Mouse (Mus musculus): Measurements from ENCODE around the gene Misp. TPM values are rescaled to one million over a fixed set of nuclear protein-coding genes. Genes with fewer than 3 reads are reported as not detected.

Gene Misp
- polyA plus RNA-seq, 1 experiment from 2014 or later: 3.1 TPM

DNA sequence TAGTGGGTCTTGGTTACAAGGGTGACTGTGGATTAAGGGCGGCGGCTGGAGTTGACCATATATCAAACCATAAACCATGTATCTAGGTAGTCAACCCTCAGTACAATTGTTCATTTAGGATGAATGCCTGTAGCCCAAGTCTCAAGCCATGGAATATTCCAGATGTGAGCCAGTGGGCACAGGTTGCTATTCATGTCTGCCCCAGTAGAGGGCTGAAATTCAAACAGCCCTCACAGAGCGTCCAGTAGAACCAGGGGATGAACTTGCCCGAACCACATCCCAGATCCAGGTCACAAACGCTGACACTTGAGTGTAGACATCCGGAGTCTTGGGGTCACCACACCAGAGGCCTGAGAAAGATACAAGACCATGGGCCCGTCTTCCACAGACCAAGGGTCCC, 37.7 kb upstream of the Misp start:
- peaks cover 30% of the 10 kb centered on the region for H3K27me3 ChIP-seq
- H3K4me2 ChIP-seq (replicated peaks): no peak overlapping the region
- H3K9ac ChIP-seq: no peak overlapping the region
- no peak overlapping the region for H3K27ac ChIP-seq
- H3K4me1 ChIP-seq: peaks cover 13% of the 10 kb centered on the region
- ATAC-seq (ENCODE audit: insufficient number of reproducible peaks, insufficient read depth, low FRiP score, low TSS enrichment): no peak
- 68% methylated on average over 7 of the region's 7 CpGs for WGBS
- no peaks in the 10 kb centered on the region for H3K36me3 ChIP-seq
- H3K4me3 ChIP-seq: no peak overlapping the region
- H3K9me3 ChIP-seq: no peaks in the 10 kb centered on the region

DNA sequence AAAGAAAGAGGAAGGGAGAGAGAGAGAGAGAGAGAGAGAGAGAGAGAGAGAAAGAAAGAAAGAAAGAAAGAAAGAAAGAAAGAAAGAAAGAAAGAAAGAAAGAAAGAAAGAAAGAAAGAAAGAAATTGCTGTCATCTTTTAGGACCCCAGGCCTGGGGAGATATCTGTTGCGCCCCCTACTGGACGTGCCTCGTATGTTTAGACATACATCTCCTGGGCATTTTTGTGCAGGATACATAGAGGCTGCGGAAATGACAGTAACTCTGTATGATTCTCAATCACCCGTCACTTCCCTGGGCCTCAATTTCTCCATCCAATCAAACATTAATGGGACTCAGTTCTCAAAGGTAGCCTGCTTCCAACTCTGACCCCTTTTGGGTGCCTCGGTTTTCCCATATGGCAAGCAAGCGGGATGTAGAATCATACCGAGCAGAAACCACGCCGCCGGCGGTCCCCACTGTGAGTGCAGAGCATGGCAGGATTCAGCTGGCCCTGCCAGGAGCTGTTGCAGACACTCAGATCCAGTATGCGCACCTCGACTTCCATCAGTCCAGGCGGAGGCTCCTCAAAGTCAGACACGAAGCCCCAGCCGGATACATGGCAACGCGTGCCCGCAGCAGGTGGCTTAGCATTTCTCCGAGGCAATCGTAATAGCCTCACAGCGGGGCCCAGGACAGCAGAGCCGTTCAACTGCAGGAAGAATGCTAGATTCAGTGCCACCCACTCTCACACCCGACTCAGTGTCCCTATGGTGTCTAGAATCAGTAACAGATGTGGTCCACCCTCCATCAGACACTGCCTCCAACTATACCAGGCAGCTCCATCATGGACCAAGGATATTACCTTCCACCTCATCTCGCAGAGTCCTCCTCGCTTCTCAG, 36.6 kb upstream of the Misp start:
- no peak overlapping the region for H3K4me2 ChIP-seq (replicated peaks)
- ATAC-seq (ENCODE audit: insufficient number of reproducible peaks, insufficient read depth, low FRiP score, low TSS enrichment): no peak
- no peak overlapping the region for H3K27ac ChIP-seq
- H3K27me3 ChIP-seq: peaks cover 19% of the 10 kb centered on the region
- H3K4me3 ChIP-seq: no peak overlapping the region
- H3K4me1 ChIP-seq: peaks cover 12% of the 10 kb centered on the region
- WGBS: 36% methylated on average over 27 of the region's 27 CpGs
- no peaks in the 10 kb centered on the region for H3K9me3 ChIP-seq
- H3K36me3 ChIP-seq: no peaks in the 10 kb centered on the region
- H3K9ac ChIP-seq: no peak overlapping the region; the same call in 1 of the 2 replicates

DNA sequence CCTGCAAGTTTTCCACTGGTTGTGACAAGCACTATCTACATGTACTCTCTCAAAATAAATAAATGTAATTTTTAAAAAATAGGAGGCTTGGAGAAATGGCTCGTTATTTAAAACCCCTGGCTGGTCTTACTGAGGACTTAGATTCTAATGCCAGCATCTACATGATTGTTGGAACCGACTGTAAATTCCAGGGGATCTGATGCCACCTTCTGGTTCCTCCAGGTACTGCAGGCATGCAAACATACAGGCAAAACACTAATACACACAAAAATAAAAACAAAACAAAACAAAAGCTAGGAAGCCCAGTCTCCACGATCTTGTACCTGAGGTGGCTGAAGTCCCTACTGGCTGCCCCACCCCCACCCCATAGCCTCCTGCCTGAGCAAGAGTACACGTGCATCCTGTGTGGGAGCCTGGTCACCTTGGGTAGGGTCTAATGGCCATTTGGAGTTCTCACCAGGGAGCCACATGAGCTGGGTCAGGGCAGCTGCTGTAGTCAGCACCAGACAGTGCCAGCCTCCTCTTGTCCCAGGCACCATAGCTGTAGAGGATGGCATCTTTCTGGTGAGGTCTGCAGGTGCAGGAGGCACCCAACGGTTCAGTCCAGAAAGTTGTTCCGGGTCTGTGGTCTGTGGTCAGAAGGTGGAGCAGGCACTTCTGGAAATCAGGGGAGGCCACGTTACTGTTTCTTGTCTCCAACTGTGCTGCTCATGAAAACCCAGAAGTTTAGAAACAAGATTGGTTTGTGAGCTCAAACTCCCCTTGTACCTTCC, 32.2 kb upstream of the Misp start:
- no peak overlapping the region for H3K4me2 ChIP-seq (replicated peaks)
- H3K4me1 ChIP-seq: no peaks in the 10 kb centered on the region
- ATAC-seq (ENCODE audit: insufficient number of reproducible peaks, insufficient read depth, low FRiP score, low TSS enrichment): no peak
- H3K27me3 ChIP-seq: no peaks in the 10 kb centered on the region
- no peak overlapping the region for H3K4me3 ChIP-seq
- no peaks in the 10 kb centered on the region for H3K9me3 ChIP-seq
- H3K27ac ChIP-seq: no peak overlapping the region
- no peak overlapping the region for H3K9ac ChIP-seq
- no peaks in the 10 kb centered on the region for H3K36me3 ChIP-seq
- WGBS: 33% methylated on average over 7 of the region's 7 CpGs

DNA sequence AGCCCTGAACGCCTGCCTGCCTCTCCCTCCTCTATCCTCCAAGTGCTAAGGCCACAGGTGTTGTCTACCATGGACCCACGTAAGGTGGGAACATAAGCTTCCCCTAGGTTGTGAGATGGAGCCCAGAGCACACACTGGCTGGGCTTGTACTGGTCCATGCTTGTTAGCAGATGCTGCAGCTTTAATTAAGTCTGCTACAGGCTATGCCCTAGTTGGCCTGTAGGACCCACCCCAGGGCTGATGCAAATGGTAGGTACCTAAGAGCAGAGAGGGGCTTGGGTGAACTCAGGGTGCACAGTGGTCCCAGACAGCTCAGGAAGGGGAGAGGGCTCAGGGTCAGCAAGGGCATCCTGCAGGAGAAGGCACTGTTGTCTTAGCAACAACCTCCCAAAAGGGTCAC, 31.2 kb upstream of the Misp start:
- WGBS: 59% methylated on average over 2 of the region's 2 CpGs

DNA sequence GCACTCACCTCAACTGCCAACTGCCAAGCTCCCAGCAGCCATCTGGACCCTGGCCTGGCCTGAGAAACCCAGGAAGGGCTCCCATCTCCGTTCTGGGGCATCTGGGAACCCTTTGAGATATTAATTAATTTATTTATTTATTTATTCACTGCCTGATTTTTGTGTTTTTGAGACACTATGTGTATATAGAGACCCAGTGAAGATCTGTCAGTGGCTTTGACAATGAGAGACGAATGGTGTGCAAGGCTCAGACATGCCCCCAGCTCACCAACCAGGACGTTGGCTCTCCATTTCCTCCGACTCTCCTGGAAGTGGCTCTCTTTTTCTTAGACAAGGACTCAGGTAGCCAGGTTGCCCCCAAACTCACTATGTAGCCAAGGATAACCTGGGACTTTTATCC, 29.9 kb upstream of the Misp start, which contains the start of gene Prss57:
Gene Prss57, minus strand, starts transcription at position 101 of the 400 bp plus-strand sequence.
- Histone ChIP-seq H3K4me3 (no peak within 1 kb of the TSS), H3K9me3 (no peaks in the 10 kb centered on the region), H3K27me3 (no peaks in the 10 kb centered on the region), H3K36me3 (0 out of 2 replicates have a peak, but pooled peaks cover 2% of the 10 kb centered on the region), H3K4me1 (peaks cover 10% of the 10 kb centered on the region), H3K4me2 (replicated peaks) (no peak within 1 kb of the TSS), H3K27ac (no peak within 1 kb of the TSS), H3K9ac (no peak within 1 kb of the TSS)
- WGBS: 87% methylated on average over 4 of the region's 4 CpGs
- no peak for ATAC-seq (ENCODE audit: insufficient number of reproducible peaks, insufficient read depth, low FRiP score, low TSS enrichment)

More for the DNA sequence above, 31.2 kb upstream of the Misp start:
- Histone ChIP-seq H3K27ac (no peak overlapping the region), H3K4me1 (peaks cover 4% of the 10 kb centered on the region), H3K9ac (no peak overlapping the region), H3K36me3 (no peaks in the 10 kb centered on the region), H3K4me2 (replicated peaks) (no peak overlapping the region), H3K9me3 (no peaks in the 10 kb centered on the region), H3K4me3 (no peak overlapping the region), H3K27me3 (no peaks in the 10 kb centered on the region)
- ATAC-seq (ENCODE audit: insufficient number of reproducible peaks, insufficient read depth, low FRiP score, low TSS enrichment): no peak

DNA sequence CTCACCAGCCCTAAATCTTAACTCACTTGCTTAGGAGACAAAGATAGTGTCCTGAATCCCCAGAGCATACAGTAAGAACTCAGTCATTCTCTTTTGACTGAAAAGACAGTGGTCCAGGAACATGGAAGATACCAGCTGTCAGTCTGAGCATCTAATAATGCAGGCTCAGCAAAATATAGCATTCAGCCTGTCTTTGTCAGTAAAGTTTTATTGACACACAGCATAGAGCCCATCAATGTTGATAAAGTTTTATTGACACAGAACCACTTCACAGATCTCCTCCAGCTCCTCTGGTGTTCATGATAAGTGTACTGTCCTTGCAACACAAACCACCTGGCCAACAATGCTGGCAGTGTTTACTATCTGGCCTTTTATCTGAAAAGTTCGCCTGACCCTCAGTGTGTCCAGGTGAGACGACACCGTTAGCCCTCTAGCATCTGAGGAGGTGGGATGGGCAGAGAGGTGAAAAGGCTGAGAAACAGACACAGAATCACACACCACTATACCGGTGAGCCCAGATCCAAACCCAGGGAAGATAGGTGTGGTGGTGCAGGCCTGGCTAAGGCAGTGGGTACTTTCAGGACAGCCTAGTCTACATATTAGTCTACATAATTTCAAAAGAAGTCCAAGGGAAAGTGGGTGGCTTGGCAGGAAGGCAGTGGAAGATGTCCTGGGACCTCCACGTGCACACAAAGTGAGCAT, 28.3 kb upstream of the Misp start:
- H3K27me3 ChIP-seq: no peaks in the 10 kb centered on the region
- H3K27ac ChIP-seq: no peak overlapping the region

DNA sequence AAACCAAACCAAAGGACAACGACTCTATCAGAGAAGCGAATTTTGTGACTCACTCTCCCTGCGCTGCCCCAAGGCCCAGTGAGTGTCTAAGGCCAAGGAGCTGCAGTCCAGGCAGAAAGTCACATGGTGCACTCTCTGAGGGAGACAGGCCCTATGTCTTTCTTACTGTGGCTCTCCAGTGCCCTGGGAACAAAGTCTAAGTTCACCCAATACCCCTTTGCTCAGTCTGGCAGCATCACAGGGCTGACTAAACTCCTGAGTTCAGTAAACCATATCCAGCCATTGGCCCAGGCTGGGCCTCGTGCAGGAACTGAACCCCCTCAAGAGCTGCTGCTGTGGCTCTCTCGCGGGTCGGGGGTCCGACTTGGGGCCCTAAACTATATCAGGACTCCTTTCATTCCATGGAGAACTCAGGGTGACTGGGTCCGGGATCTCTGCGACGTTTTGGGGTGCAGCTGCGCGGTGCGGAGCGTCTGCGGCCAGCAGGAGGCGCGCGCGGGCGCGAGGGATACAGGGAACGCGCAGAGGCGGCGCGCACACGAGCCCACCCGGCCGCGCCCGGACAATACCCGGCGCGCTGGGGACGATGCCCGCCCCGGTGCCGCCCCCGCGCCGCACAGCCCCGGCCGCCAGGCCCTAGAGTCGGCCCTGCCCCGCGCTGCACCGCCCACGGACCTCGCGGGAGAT, 27.6 kb upstream of the Misp start, which contains the start of gene Palm:
Gene Palm, plus strand, starts transcription at position 522 of the 687 bp plus-strand sequence.
- Histone ChIP-seq H3K9me3 (no peaks in the 10 kb centered on the region), H3K9ac (peak within 1 kb of the TSS; percentile 84), H3K27me3 (no peaks in the 10 kb centered on the region), H3K4me3 (peak within 1 kb of the TSS; percentile 75), H3K4me2 (replicated peaks) (peak within 1 kb of the TSS; percentile 81), H3K27ac (peak within 1 kb of the TSS; percentile 87), H3K36me3 (0 out of 2 replicates have a peak, but pooled peaks cover 2% of the 10 kb centered on the region), H3K4me1 (peaks cover 14% of the 10 kb centered on the region)
- ATAC-seq (ENCODE audit: insufficient number of reproducible peaks, insufficient read depth, low FRiP score, low TSS enrichment): peak; percentile 49; the same call in 1 of the 2 replicates
- 6% methylated on average over 51 of the region's 51 CpGs for WGBS

More for the DNA sequence above, 28.3 kb upstream of the Misp start:
- no peak overlapping the region for H3K4me3 ChIP-seq
- WGBS: 82% methylated on average over 5 of the region's 5 CpGs
- H3K9ac ChIP-seq: 0 out of 2 replicates have a peak overlapping the region, but pooled peaks have one; percentile 84
- H3K4me1 ChIP-seq: peaks cover 14% of the 10 kb centered on the region
- no peak for ATAC-seq (ENCODE audit: insufficient number of reproducible peaks, insufficient read depth, low FRiP score, low TSS enrichment)
- 0 out of 2 replicates have a peak, but pooled peaks cover 2% of the 10 kb centered on the region for H3K36me3 ChIP-seq
- H3K4me2 ChIP-seq (replicated peaks): 0 out of 2 replicates have a peak overlapping the region, but pooled peaks have one; percentile 81
- no peaks in the 10 kb centered on the region for H3K9me3 ChIP-seq

DNA sequence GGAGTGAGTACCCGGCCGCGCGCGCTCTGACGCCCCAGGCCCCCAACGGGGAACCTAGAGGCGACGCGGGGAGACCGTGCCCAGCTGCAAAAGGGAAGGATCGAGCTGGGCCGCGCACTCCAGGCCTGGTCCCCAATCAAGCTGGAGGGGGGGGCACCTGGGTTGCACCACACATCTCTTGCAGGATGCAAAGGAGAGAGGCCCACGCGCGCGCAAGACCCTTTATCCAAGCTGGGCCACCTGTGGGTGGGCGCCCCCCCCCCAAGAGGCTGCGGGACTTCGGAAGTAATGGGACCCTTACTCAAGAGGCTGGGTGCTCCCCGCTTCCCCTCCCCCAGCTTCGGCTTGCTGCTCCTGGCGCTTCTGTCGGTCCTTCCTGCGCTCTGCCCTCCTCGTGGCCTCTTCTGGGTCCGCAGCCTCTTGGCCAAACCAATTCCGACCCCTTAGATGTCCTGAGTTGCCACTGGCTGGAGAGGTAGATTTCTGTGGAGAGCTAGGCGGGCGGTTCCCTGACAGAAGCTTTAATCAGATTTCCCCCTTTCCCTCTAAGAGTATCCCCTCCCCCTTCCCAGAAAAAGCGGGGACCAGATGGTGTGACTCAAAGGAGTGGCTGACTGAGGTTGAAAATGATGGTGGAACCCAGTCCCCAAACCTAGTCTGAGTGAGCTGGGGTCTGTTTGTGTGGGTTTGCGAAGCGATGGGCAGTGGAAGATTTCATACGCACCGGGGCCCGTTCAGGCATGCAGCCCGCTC, 26.9 kb upstream of the Misp start:
- Histone ChIP-seq H3K4me3 (peak overlapping the region; percentile 75), H3K4me1 (peaks cover 14% of the 10 kb centered on the region), H3K27ac (peak overlapping the region; percentile 87), H3K9me3 (no peaks in the 10 kb centered on the region), H3K36me3 (0 out of 2 replicates have a peak, but pooled peaks cover 2% of the 10 kb centered on the region), H3K27me3 (no peaks in the 10 kb centered on the region), H3K9ac (peak overlapping the region; percentile 84), H3K4me2 (replicated peaks) (peak overlapping the region; percentile 81)
- ATAC-seq (ENCODE audit: insufficient number of reproducible peaks, insufficient read depth, low FRiP score, low TSS enrichment): peak; percentile 32
- WGBS: under 1% methylated on average over 34 of the region's 38 CpGs

DNA sequence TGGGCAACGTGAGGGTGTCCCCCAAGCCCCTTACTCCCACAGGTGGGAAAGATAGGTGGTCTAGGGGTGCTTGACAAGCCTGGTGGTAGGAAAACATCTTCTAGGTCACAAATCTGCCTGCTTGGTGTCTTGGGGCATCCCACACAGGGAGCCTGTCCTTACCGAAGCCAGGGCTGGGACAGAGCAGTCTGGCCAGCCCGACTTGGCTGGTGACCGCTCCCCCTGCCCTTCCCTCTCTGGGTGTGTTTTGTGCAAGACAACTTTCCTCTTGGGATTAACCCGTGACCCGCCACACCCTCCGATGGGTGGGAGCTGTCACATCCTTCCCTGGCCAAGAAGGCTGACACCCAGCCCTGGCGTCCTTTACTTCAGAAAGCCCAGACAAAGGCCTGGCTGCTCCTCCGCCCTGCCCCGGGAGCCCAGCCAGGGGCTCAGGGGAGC, 26.3 kb upstream of the Misp start:
- 7% methylated on average over 10 of the region's 10 CpGs for WGBS
- H3K4me1 ChIP-seq: peaks cover 14% of the 10 kb centered on the region
- H3K4me3 ChIP-seq: peak overlapping the region; percentile 75
- H3K9ac ChIP-seq: peak overlapping the region; percentile 84
- peak overlapping the region; percentile 81 for H3K4me2 ChIP-seq (replicated peaks)
- peak; percentile 16; the same call in 1 of the 2 replicates for ATAC-seq (ENCODE audit: insufficient number of reproducible peaks, insufficient read depth, low FRiP score, low TSS enrichment)
- peak overlapping the region; percentile 87 for H3K27ac ChIP-seq
- H3K36me3 ChIP-seq: 0 out of 2 replicates have a peak, but pooled peaks cover 2% of the 10 kb centered on the region
- no peaks in the 10 kb centered on the region for H3K9me3 ChIP-seq
- H3K27me3 ChIP-seq: no peaks in the 10 kb centered on the region

DNA sequence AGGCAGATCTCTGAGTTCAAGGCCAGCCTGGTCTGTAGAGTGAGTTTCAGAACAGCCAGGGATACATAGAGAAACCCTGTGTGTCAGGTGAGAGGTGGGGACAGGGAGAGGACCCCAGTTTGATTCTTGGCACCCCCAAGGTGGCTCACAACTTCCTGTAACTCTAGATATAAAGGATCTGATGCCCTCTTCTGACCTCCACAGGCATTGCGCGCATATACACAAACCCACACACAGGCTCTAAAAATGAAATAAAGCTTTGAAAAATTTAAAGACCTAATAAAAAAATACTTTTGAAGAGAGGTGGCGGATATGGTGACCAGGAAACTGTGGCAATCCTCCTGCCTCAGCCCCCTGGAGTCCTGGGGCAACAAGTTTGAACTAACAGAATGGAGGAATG, 24.9 kb upstream of the Misp start:
- Histone ChIP-seq H3K4me1 (peaks cover 14% of the 10 kb centered on the region), H3K27me3 (no peaks in the 10 kb centered on the region), H3K4me2 (replicated peaks) (no peak overlapping the region), H3K27ac (no peak overlapping the region), H3K9me3 (no peaks in the 10 kb centered on the region), H3K9ac (no peak overlapping the region), H3K36me3 (0 out of 2 replicates have a peak, but pooled peaks cover 5% of the 10 kb centered on the region), H3K4me3 (no peak overlapping the region)
- WGBS: 98% methylated on average over 3 of the region's 3 CpGs
- no peak for ATAC-seq (ENCODE audit: insufficient number of reproducible peaks, insufficient read depth, low FRiP score, low TSS enrichment)
